In genomic region chr8:82863745-82864520, GRCm38 (mm10) we compare ENCODE assay signal across 7 mouse cellular contexts. TPM values are rescaled to one million over a fixed set of nuclear protein-coding genes. Genes with fewer than 3 reads are reported as not detected.
A peak's percentile ranks its signal among the peaks of the same experiment; 100 is the strongest.
DNase-seq lines count a peak whose midpoint lies in the region; ATAC-seq lines count a peak whose summit lies in the region.

No protein-coding gene starts in this region.

- peak; percentile 83 for DNase-seq in adrenal gland, adult 2 months
- DNase-seq in gastrocnemius, postnatal 14 days = peak; percentile 72
- DNase-seq in midbrain, embryonic 14.5 days = peak; percentile 78
- peak; percentile 24 for DNase-seq in splenic B cell, adult 2 months (ENCODE audit: low read depth, low spot score)

- peak overlapping the region; percentile 82 for H3K9ac ChIP-seq in intestine, embryonic 16.5 days (ENCODE audit: low read depth, low read length)
- peak overlapping the region; percentile 90 for H3K9ac ChIP-seq in limb, embryonic 12.5 days (replicated peaks)
- peak overlapping the region; percentile 92 for H3K9ac ChIP-seq in midbrain, embryonic 14.5 days (replicated peaks; ENCODE audit: low read length)

- peaks cover 4% of the 10 kb centered on the region; the same call in 1 of the 2 replicates for H3K4me1 ChIP-seq in intestine, embryonic 16.5 days (ENCODE audit: control insufficient read depth, insufficient read depth, low read length)
- peaks cover 24% of the 10 kb centered on the region for H3K4me1 ChIP-seq in limb, embryonic 12.5 days (replicated peaks)
- H3K4me1 ChIP-seq in midbrain, embryonic 14.5 days (ENCODE audit: control insufficient read depth, insufficient read depth, low read length) = peaks cover 22% of the 10 kb centered on the region

- peak overlapping the region; percentile 95 for H3K4me2 ChIP-seq in intestine, embryonic 16.5 days (ENCODE audit: low read depth, low read length)
- peak overlapping the region; percentile 81 for H3K4me2 ChIP-seq in limb, embryonic 12.5 days
- H3K4me2 ChIP-seq in midbrain, embryonic 14.5 days (ENCODE audit: low read length) = peak overlapping the region; percentile 75

- WGBS in intestine, embryonic 16.5 days = under 1% methylated on average over 77 of the region's 80 CpGs
- WGBS in limb, embryonic 12.5 days = under 1% methylated on average over 79 of the region's 80 CpGs
- WGBS in midbrain, embryonic 14.5 days = under 1% methylated on average over 79 of the region's 80 CpGs

- H3K27ac ChIP-seq in intestine, embryonic 16.5 days (ENCODE audit: low read length) = peak overlapping the region; percentile 66
- peak overlapping the region; percentile 73 for H3K27ac ChIP-seq in limb, embryonic 12.5 days
- H3K27ac ChIP-seq in midbrain, embryonic 14.5 days (replicated peaks; ENCODE audit: low read depth, low read length) = peak overlapping the region; percentile 92

- H3K4me3 ChIP-seq in intestine, embryonic 16.5 days (ENCODE audit: low read length) = peak overlapping the region; percentile 78
- H3K4me3 ChIP-seq in limb, embryonic 12.5 days (replicated peaks) = peak overlapping the region; percentile 81
- peak overlapping the region; percentile 71 for H3K4me3 ChIP-seq in midbrain, embryonic 14.5 days (replicated peaks; ENCODE audit: low read depth, low read length)

- peak; percentile 19 for ATAC-seq in common myeloid progenitor, adult 5-6 weeks (replicated peaks; ENCODE audit: low read depth, poor library complexity, severe bottlenecking)
- peak; percentile 72 for ATAC-seq in intestine, embryonic 16.5 days
- ATAC-seq in limb, embryonic 12.5 days (ENCODE audit: insufficient number of reproducible peaks, insufficient read depth, low FRiP score, low TSS enrichment, low read depth) = peak; percentile 64
- peak; percentile 80 for ATAC-seq in midbrain, embryonic 14.5 days (ENCODE audit: low FRiP score, low TSS enrichment)

- no peaks in the 10 kb centered on the region for H3K9me3 ChIP-seq in intestine, embryonic 16.5 days (ENCODE audit: control insufficient read depth, low read length)
- no peaks in the 10 kb centered on the region for H3K9me3 ChIP-seq in limb, embryonic 12.5 days
- no peaks in the 10 kb centered on the region for H3K9me3 ChIP-seq in midbrain, embryonic 14.5 days (ENCODE audit: control insufficient read depth, low read length)

- intact Hi-C loops in gastrocnemius, postnatal 14 days (cut with DNase I; ENCODE audit: low total_unique reads) = loop anchor here (2.0 to 10.0 kb wide), 2 partner anchors 71 to 229 kb away; no protein-coding TSS in a partner anchor

- no peaks in the 10 kb centered on the region for H3K27me3 ChIP-seq in intestine, embryonic 16.5 days (replicated peaks; ENCODE audit: control insufficient read depth, insufficient read depth, low read length)
- 0 out of 2 replicates have a peak, but pooled peaks cover 4% of the 10 kb centered on the region for H3K27me3 ChIP-seq in limb, embryonic 12.5 days
- H3K27me3 ChIP-seq in midbrain, embryonic 14.5 days (ENCODE audit: control insufficient read depth, insufficient read depth, low read length) = no peaks in the 10 kb centered on the region
- H3K27me3 ChIP-seq in splenic B cell, adult 2 months (ENCODE audit: control insufficient read depth, insufficient read depth, low read length, poor library complexity, severe bottlenecking) = no peaks in the 10 kb centered on the region

- H3K36me3 ChIP-seq in intestine, embryonic 16.5 days (ENCODE audit: control insufficient read depth, insufficient read depth, low read length) = no peaks in the 10 kb centered on the region
- H3K36me3 ChIP-seq in limb, embryonic 12.5 days = no peaks in the 10 kb centered on the region
- H3K36me3 ChIP-seq in midbrain, embryonic 14.5 days (ENCODE audit: control insufficient read depth, insufficient read depth, low read length) = no peaks in the 10 kb centered on the region
- H3K36me3 ChIP-seq in splenic B cell, adult 2 months (ENCODE audit: control insufficient read depth, insufficient read depth, low read length, poor library complexity, severe bottlenecking) = no peaks in the 10 kb centered on the region

RNA-seq across cellular contexts. Expression of gene Rnf150, which starts 0.8 kb away (rescaled TPM):
- total RNA-seq in adrenal gland, adult 2 months (2021) = 10 to 100 TPM; 13.5 to 14.8 TPM
- 2.8 and 3.4 TPM in 2 replicates for polyA plus RNA-seq in adrenal gland, adult 2 months (2012; rRNA removed)
- total RNA-seq in common myeloid progenitor, adult 5-6 weeks (2017) = 3.3 and 6.1 TPM in 2 replicates
- 10 to 100 TPM; 12.1 to 13.1 TPM for total RNA-seq in gastrocnemius, postnatal 14 days (2021)
- 0.71 and 0.77 TPM in 2 replicates for polyA plus RNA-seq in intestine, embryonic 16.5 days (2015; fragmentation: Nextera tagmentation; extraction: Ambion mirVana)
- 2.7 and 2.9 TPM in 2 replicates for polyA plus RNA-seq in limb, embryonic 12.5 days (2016; fragmentation: Nextera tagmentation; extraction: Ambion mirVana)
- polyA plus RNA-seq in midbrain, embryonic 14.5 days (2014; fragmentation: Nextera tagmentation; extraction: Ambion mirVana) = 2.4 and 3.3 TPM in 2 replicates

Comparison
In these comparisons a context has a peak if more than half of its experiments do, and no peak if none do; other contexts are left out.
1. Peak in every context shown above with its lines: DNase-seq, ATAC-seq, H3K4me3 ChIP-seq and H3K27ac ChIP-seq.
2. DNase-seq: peak in every context shown above with its lines; median percentile 83 in adrenal gland, adult 2 months; 78 in midbrain, embryonic 14.5 days; 72 in gastrocnemius, postnatal 14 days; 24 in splenic B cell, adult 2 months.
3. ATAC-seq: peak in every context shown above with its lines; median percentile 80 in midbrain, embryonic 14.5 days; 72 in intestine, embryonic 16.5 days; 64 in limb, embryonic 12.5 days; 19 in common myeloid progenitor, adult 5-6 weeks.